Mouse (Mus musculus): ENCODE measurements around the gene Gdf15.

DNA sequence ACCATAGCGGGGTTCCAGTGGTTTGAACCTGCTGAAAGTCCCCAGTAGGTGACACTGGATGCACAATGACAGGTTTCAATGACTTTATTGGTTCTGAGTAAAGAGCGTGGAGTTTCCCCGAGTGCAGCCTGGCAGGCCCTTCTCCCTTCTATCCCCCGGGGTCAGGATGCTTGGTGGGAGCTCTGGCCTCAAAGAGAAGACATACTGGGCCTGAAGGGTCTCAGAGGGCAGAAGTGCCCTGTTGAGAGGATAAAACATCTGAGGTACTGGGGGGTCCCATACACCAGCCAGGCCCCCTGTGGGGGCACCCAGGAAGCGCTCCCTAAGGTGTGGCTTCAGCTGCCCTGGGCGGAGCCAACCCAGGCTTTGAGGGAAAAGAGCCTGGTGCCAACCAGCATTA is 14.1 kb upstream of the Gdf15 start:
- TF ChIP-seq CTCF (IDR thresholded peaks at IDR 0.05; ENCODE audit: low read depth, low read length): no peak
- TF ChIP-seq POLR2A (IDR thresholded peaks at IDR 0.05; ENCODE audit: extremely low read depth, insufficient read depth, low read length): no peak

Data from liver, adult 2 months (tissue).